Mouse (Mus musculus): ENCODE measurements around the gene Ncstn.

GRCm38 (mm10) chr1:172122671-172123070 lies 40.1 kb upstream of the Ncstn start:
- no peak for TF ChIP-seq POLR2A (IDR thresholded peaks at IDR 0.05; ENCODE audit: low read depth, low read length)
- TF ChIP-seq CTCF (conservative IDR thresholded peaks at IDR 0.05; ENCODE audit: insufficient read depth, insufficient read length, low read depth, low read length): no peak
